Mouse (Mus musculus): Measurements from ENCODE around the gene Hic2. TPM values are rescaled to one million over a fixed set of nuclear protein-coding genes. Genes with fewer than 3 reads are reported as not detected.
"Not testable (repeated sequence)": the region's sequence is repeated elsewhere in the genome, so short reads cannot be mapped to it uniquely, and the experiment has no call there.

Gene Hic2
- polyA plus RNA-seq, 1 experiment, result 0.71 TPM

DNA sequence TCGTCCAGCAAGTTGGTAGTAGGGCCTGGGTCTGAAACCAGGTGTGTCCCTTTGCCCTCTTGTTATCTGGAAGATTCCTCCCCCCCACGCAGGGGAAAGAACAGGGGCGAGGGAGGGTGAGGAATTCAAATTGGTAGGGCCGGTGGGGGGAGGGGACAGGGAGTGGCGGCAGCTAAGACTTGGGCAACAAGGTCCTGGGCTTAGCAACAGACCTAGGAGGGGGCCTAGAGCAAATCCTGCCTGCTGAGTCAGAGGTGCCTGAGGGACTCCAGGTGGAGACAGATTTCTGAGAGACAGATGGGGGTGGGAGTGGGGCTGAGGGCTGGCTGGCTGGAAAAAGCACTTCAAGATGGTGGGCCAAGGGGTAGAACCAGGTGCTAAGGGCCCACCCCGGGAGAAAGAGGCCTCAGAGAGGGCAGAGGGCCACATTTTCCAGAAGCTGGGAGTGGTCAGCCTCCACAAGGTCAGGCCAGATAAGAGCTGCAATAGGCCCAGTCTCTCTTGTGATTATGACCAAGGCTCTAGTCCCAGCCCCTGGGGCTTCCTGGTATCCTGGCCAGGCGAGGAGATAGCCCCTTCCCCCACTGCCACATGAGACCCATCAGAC, 13.1 kb upstream of the Hic2 start:
- Histone ChIP-seq H3K27ac (replicated peaks; ENCODE audit: low read depth, low read length) (no peak overlapping the region), H3K4me3 (ENCODE audit: insufficient read depth, low read depth, low read length) (no peak overlapping the region), H3K4me1 (ENCODE audit: control insufficient read depth, insufficient read depth, insufficient read length, low read length) (no peaks in the 10 kb centered on the region)

DNA sequence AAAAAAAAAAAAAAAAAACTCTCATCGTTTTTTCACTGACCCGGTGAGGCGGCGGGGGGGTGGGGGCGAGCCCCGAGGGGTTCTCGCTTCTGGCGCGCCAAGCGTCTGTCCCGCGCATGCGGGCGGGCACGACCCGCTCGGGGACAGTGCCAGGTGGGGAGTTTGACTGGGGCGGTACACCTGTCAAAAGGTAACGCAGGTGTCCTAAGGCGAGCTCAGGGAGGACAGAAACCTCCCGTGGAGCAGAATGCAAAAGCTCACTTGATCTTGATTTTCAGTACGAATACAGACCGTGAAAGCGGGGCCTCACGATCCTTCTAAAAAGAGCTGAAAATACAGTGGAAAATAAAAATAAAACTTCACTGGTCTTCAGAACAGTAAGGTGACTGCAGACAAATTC, 11.2 kb upstream of the Hic2 start:
- no peaks in the 10 kb centered on the region for H3K4me1 ChIP-seq (ENCODE audit: control insufficient read depth, insufficient read depth, insufficient read length, low read length)
- no peak overlapping the region for H3K4me3 ChIP-seq (ENCODE audit: insufficient read depth, low read depth, low read length)
- H3K27ac ChIP-seq (replicated peaks; ENCODE audit: low read depth, low read length), result no peak overlapping the region

DNA sequence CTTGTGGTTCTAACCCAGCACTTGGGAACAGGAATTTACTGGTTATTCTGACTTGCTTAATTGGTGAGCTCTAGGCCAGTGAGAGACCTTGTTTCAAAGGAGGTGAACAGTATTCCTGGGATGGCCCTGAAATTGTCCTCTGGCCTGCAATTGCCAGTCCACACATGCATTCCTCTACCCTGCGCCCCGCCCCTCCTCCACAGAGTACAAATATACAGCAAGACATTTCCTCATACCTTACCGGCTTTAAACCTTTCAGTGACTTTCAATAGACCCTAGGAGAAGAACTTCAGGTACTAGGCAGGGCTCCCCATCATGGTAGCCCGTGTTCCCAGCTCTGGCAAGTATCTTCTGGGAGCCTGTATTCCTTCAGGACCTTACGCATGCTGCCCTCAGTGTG, 7.8 kb upstream of the Hic2 start:
- no peak overlapping the region for H3K27ac ChIP-seq (replicated peaks; ENCODE audit: low read depth, low read length)
- H3K4me1 ChIP-seq (ENCODE audit: control insufficient read depth, insufficient read depth, insufficient read length, low read length), result no peaks in the 10 kb centered on the region
- no peak overlapping the region for H3K4me3 ChIP-seq (ENCODE audit: insufficient read depth, low read depth, low read length)

DNA sequence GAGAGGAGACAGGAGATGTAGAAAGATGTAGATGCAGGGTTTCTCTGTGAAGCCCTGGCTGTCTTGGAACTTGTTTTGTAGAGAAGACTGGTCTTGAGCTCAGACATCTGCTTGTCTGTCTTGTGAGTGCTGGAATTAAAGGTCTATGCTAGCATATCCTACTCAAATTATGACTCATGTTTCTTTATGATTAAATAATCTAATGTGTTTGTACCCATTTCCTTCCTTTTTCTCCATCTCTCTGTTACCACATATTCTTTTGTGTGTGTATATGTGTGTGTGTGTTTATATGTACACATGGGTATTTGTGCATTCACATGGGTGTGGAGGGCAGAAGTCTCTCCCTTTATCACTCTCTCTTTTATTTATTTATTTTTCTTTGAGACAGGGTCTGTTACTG, 6.9 kb upstream of the Hic2 start:
- Histone ChIP-seq H3K4me1 (ENCODE audit: control insufficient read depth, insufficient read depth, insufficient read length, low read length) (no peaks in the 10 kb centered on the region), H3K27ac (replicated peaks; ENCODE audit: low read depth, low read length) (no peak overlapping the region), H3K4me3 (ENCODE audit: insufficient read depth, low read depth, low read length) (no peak overlapping the region)

DNA sequence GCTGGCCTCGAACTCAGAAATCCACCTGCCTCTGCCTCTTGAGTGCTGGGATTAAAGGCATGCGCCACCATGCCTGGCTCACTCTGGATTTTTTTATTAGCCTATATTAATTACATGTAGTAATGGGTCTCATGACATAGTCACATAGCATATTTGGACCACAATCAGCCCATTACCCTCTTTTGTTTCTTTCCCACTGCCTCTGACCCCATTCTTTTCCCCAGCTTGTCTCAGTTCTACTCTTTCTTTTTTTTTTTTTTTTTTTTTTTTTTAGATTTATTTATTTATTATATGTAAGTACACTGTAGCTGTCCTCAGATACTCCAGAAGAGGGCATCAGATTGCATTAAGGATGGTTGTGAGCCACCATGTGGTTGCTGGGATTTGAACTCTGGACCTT, 1.8 kb upstream of the Hic2 start:
- peaks cover 18% of the 10 kb centered on the region for H3K4me1 ChIP-seq (ENCODE audit: control insufficient read depth, insufficient read depth, insufficient read length, low read length)
- not testable (repeated sequence) for H3K4me3 ChIP-seq (ENCODE audit: insufficient read depth, low read depth, low read length); H3K27ac ChIP-seq (replicated peaks; ENCODE audit: low read depth, low read length)

DNA sequence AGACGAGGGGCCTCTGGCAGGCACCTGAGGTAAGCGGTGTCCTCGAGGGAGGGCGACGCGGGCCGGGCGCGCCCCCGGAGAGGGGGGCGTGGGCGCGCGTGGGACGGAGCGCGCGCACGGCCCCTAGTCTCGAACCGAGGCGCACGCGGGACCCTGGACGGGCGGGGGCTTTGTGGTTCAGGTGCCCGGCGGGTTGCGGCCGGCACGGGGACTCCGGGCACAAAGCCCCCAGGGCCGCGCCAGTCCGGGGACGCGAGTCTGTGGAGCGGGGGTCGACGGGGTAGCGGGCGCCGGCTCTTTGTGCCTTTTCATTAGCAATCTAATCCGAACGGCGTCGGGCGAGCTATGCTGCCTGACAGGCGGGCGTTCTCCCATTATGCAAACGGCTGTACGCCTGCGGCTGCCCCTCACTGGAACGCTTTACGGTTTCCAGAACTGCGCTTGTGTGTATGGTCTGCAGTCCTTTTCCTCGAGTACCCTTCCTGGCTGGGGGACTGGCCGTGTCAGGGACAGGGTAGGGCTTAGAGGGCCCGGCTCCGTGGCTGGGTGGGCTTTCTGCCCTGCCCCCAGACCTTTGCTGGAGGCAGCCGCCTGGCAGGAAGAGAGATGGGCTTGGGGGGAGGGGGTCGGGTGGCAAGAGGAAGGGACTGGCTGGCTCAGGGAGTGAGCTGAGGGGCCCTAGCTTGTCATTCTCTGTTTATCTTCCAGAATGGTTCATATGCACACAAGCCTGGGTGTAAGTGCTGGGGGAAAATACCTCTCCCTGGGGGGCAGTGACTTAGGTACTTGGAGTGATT, 528 bp downstream of the Hic2 start:
- peak overlapping the region; percentile 48 for H3K27ac ChIP-seq (replicated peaks; ENCODE audit: low read depth, low read length)
- H3K4me1 ChIP-seq (ENCODE audit: control insufficient read depth, insufficient read depth, insufficient read length, low read length), result peaks cover 18% of the 10 kb centered on the region
- H3K4me3 ChIP-seq (ENCODE audit: insufficient read depth, low read depth, low read length), result peak overlapping the region; percentile 65

DNA sequence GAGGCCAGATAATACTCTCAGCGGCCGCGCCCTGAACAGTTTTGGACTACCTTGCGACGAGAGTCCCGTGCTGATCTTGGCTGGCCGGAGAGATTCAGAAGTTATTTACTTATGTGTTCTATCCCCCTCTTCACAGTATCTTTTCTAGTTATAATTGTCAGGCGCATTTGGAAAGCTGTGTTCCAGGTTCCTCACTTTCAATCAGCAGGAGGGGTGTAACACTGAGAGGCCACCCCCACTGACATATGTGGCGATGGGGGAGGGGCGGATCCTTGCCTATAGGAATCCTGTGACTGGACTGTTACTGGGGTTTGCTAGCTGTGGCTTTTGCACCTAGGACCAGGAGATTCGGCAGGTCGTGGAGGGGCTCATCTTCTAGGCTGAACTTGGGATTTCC, 1.1 kb downstream of the Hic2 start:
- Histone ChIP-seq H3K4me3 (ENCODE audit: insufficient read depth, low read depth, low read length) (peak overlapping the region; percentile 65), H3K4me1 (ENCODE audit: control insufficient read depth, insufficient read depth, insufficient read length, low read length) (peaks cover 18% of the 10 kb centered on the region), H3K27ac (replicated peaks; ENCODE audit: low read depth, low read length) (no peak overlapping the region)

DNA sequence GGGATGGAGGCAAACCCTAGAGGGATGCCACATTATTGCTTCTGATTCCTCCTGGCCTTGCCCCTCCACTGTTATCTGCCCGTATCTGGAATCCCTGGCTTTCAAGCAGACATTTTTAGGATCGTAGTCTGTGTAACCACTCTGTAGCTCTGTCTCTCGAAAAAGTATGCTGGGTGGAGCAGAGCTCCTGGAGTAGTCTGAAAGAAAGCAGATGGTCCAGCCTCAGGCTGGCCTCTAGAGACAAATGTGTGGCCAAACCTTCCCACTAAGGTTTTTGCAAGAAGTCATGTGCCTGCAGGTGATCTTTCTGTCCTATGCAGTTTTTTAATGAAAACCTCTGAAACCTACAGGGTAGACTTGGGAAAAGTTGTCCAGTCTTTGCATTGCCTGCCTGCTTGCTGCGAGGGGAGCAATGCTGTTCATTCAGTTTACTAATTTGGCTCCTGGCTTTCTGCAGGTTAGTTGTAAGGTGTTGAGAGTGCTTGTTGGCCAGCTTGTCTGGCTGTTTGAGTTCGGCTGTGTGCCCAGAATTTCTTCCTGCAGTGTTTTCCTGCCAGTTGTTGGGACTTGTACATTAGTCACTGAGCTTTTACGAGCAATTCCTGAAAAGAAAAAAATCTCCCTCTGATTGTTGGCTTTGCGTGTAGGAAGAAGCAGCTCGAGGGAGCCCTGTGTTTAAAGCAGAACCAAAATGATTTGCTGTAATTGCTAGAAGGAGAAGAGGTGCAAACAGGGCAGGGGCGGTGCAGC, 1.7 kb downstream of the Hic2 start:
- H3K4me1 ChIP-seq (ENCODE audit: control insufficient read depth, insufficient read depth, insufficient read length, low read length), result peaks cover 18% of the 10 kb centered on the region
- H3K27ac ChIP-seq (replicated peaks; ENCODE audit: low read depth, low read length), result no peak overlapping the region
- peak overlapping the region; percentile 65 for H3K4me3 ChIP-seq (ENCODE audit: insufficient read depth, low read depth, low read length)

DNA sequence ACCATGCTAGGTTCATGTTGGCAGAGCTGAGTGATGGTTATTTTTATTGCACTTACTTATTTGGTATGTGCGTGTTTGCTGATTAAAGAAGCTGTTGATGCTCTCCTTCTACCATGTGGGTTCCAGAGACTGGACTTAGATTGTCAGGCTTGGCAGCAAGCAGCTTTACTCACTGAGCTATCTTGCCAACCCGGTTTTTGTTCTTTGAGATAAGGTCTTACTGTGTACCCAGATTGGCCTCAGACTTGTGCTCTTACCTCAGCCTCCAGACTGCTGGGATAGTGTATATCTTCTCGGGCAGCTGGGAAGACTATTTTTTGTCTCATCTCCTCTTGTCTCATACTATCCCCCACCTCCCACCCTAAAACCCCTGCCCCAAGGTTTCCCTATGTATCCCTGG, 4.3 kb downstream of the Hic2 start:
- no peak overlapping the region for H3K27ac ChIP-seq (replicated peaks; ENCODE audit: low read depth, low read length)

DNA sequence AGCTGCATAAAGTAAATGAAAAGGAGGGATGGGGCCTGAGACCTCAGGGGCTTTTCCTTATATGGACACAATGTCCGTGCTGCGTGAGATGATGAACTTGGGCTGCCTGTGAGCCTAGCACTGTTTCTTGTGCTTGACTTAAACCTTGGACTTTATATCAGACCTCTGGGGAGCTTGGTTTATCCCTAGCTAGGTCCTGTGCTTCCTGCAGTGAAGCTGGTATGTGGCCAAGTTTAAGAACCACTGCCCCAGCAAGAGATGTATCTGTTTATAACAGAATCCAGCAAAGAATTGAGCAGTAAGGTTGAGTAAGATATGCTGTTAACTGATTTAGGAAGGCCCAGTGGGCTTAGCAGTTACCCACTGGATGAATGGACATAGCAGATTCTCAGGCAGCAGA, 6.0 kb downstream of the Hic2 start:
- H3K4me1 ChIP-seq (ENCODE audit: control insufficient read depth, insufficient read depth, insufficient read length, low read length), result peaks cover 16% of the 10 kb centered on the region; the same call in 1 of the 2 replicates
- H3K4me3 ChIP-seq (ENCODE audit: insufficient read depth, low read depth, low read length), result no peak overlapping the region
- no peak overlapping the region for H3K27ac ChIP-seq (replicated peaks; ENCODE audit: low read depth, low read length)

More for the DNA sequence above, 4.3 kb downstream of the Hic2 start:
- Histone ChIP-seq H3K4me3 (ENCODE audit: insufficient read depth, low read depth, low read length) (no peak overlapping the region), H3K4me1 (ENCODE audit: control insufficient read depth, insufficient read depth, insufficient read length, low read length) (peaks cover 18% of the 10 kb centered on the region)

DNA sequence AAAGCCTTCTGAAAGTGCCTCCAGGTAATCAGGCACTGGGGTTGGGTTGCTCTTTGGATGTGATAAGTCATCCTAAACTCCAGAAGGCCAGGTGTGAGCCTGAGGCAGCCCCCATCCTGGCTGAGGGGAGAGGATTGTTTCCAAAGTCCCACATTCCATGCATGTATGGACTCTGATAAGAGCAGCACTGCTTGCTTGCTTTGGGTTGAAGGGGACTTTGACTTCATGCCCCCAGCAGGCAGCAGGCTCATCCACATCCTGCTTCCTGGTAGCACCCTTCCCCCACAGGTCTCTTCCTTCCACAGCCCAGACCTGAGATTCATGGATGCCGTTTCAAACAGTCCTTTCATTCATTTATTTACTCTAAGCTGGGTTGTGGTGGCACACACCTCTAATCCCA, 10.4 kb downstream of the Hic2 start:
- Histone ChIP-seq H3K4me1 (ENCODE audit: control insufficient read depth, insufficient read depth, insufficient read length, low read length) (peaks cover 3% of the 10 kb centered on the region; the same call in 1 of the 2 replicates), H3K27ac (replicated peaks; ENCODE audit: low read depth, low read length) (no peak overlapping the region), H3K4me3 (ENCODE audit: insufficient read depth, low read depth, low read length) (no peak overlapping the region)

DNA sequence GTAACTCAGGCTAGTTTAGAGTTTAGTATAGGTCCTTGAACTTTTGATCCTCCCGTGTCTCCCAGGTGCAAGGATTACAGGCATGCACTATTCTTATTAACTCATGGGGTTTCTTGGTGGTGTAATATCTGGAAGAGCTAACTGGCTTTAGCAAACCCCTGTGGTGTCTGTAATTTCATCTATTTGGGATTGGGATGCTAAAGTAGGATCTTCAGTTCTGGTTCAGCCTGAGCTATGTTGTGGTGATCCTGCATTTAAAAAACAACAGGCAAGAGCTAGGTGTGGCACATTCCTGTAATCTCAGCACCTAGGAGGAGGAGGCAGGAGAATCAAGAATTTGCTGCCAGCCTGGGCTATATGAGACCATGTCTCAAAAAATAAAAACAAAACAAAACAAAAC, 11.6 kb downstream of the Hic2 start:
- no peak overlapping the region for H3K4me3 ChIP-seq (ENCODE audit: insufficient read depth, low read depth, low read length)
- H3K4me1 ChIP-seq (ENCODE audit: control insufficient read depth, insufficient read depth, insufficient read length, low read length), result peaks cover 5% of the 10 kb centered on the region; the same call in 1 of the 2 replicates
- H3K27ac ChIP-seq (replicated peaks; ENCODE audit: low read depth, low read length), result no peak overlapping the region

DNA sequence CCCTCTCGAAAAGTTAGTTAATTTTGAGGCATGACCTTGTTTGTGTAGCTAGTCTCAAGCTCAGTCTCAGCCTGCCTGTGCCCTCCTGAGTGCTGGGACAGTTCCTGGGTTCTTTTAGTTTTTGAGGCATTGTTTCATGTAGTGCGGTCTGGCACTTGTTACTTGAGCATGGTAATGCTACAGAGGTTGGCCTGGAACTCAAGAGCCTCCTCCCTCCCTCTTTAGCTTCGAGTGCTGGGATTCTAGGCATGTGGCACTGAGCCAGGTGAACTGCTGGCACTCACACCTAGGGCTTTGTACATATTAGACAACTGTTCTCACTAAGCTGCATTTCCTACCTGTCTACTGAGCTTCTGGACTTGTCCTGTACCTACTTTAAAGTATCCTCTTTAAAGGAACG, 14.4 kb downstream of the Hic2 start:
- Histone ChIP-seq H3K27ac (replicated peaks; ENCODE audit: low read depth, low read length) (no peak overlapping the region), H3K4me1 (ENCODE audit: control insufficient read depth, insufficient read depth, insufficient read length, low read length) (peaks cover 5% of the 10 kb centered on the region; the same call in 1 of the 2 replicates), H3K4me3 (ENCODE audit: insufficient read depth, low read depth, low read length) (no peak overlapping the region)

DNA sequence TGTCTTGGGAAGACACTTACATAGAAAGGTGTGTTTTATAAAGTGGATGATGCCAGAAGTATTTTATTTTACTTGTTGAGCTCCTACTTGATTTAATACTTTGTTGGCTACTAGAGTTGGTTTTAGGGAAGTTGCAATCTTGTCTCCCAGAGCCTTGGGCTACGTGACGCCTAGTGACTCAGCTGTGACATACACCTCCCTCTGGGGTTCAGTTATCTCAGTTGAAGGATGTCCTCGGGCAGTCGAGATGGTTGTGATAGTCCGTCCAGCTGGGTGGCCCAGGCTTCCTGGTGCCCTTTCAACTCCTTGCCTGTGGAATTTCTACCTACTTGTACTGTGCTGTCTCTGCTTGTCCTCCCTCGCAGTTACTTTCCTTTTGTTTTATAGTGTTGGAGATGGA, 15.8 kb downstream of the Hic2 start:
- Histone ChIP-seq H3K27ac (replicated peaks; ENCODE audit: low read depth, low read length) (no peak overlapping the region), H3K4me3 (ENCODE audit: insufficient read depth, low read depth, low read length) (no peak overlapping the region), H3K4me1 (ENCODE audit: control insufficient read depth, insufficient read depth, insufficient read length, low read length) (peaks cover 3% of the 10 kb centered on the region; the same call in 1 of the 2 replicates)

DNA sequence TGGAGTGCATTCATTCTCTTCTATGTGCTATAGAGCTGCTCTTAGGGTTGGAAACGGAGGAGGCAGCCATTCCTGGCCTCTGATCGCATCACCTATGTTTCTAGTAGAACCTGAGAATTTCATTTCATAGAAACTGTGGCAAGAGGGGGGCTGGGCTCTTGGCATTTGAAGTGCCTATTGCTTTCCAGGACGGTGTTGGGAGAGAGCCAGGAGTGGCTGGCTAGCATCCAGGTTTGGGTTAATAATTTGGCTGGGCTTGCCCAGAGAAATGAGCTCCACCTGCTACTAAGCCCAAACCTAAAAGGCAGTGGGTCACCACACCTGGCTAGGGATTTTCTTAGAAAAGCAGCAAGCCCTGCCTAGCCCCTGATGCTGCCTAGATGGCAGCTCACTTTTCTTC, 18.2 kb downstream of the Hic2 start:
- Histone ChIP-seq H3K4me1 (ENCODE audit: control insufficient read depth, insufficient read depth, insufficient read length, low read length) (peaks cover 3% of the 10 kb centered on the region; the same call in 1 of the 2 replicates), H3K27ac (replicated peaks; ENCODE audit: low read depth, low read length) (no peak overlapping the region), H3K4me3 (ENCODE audit: insufficient read depth, low read depth, low read length) (no peak overlapping the region)
